Mouse (Mus musculus) brown adipose tissue, adult 24 weeks (tissue): ENCODE results near the gene Otud1. TPM values are rescaled to one million over a fixed set of nuclear protein-coding genes. Genes with fewer than 3 reads are reported as not detected.

Source experiments
- H3K27ac ChIP-seq: fragments of 200-500 bp; replicated peaks from 2 replicates; pipeline ENCODE4 v1.5.1; 2012; ENCODE audit warnings: low read depth, mild to moderate bottlenecking, low read length
- H3K4me1 ChIP-seq: fragments of 200-500 bp; 2 replicates; pipeline ENCODE4 v1.6.1; 2012; ENCODE audit warnings: low read length, mixed read lengths; ENCODE audit not compliant: control insufficient read depth, insufficient read depth, insufficient read length
- H3K4me3 ChIP-seq: fragments of 200-500 bp; 2 replicates; pipeline ENCODE4 v1.5.1; 2012; ENCODE audit warnings: low read depth, mild to moderate bottlenecking, low read length, moderate library complexity; ENCODE audit not compliant: insufficient read depth
- polyA plus RNA-seq: library from polyadenylated mRNA; stranded (reverse); fragments of >200 nt; gene quantifications from 2 replicates; pipeline ENCODE4 v1.2.4, GENCODE M21; 2012; ENCODE audit not compliant: missing spikeins, insufficient read depth, insufficient read length

The Otud1 gene
- polyA plus RNA-seq, 1 experiment: 3.5 TPM

GRCm38 (mm10) chr2:19660875-19661274 lies 3.3 kb downstream of the Otud1 start:
- H3K4me3 ChIP-seq: no peak overlapping the region
- no peak overlapping the region for H3K27ac ChIP-seq
- H3K4me1 ChIP-seq: peaks cover 5% of the 10 kb centered on the region; the same call in 1 of the 2 replicates

GRCm38 (mm10) chr2:19663146-19663848 lies 5.7 kb downstream of the Otud1 start:
- peaks cover 5% of the 10 kb centered on the region; the same call in 1 of the 2 replicates for H3K4me1 ChIP-seq
- no peak overlapping the region for H3K4me3 ChIP-seq
- H3K27ac ChIP-seq: no peak overlapping the region

DNA sequence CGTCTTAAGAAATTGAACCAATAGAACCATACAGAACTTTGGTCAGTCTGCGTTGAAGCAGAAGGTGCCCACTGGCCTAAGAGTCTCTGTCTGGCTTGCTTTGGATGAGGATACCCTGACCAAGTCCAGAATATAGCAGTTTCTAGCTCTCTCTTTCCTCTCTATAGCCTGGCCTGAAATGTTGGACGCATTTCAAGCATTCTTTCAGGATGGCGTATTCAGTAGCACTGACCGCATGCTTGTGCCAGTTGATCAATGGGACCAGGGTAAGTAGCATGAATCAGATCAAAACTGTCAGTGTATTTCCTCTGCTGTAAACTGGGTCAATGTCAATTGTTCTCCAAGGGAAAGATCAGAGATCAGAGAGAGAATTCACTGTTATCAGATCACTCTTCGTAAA lies 6.6 kb downstream of the Otud1 start:
- Histone ChIP-seq H3K4me1 (peaks cover 3% of the 10 kb centered on the region; the same call in 1 of the 2 replicates), H3K4me3 (no peak overlapping the region), H3K27ac (no peak overlapping the region)

- H3K27ac ChIP-seq: no peak overlapping the region
- no peaks in the 10 kb centered on the region for H3K4me1 ChIP-seq
- H3K4me3 ChIP-seq: no peak overlapping the region
These were observed 7.3 kb downstream of the Otud1 start for GRCm38 (mm10) chr2:19664555-19665475.

DNA sequence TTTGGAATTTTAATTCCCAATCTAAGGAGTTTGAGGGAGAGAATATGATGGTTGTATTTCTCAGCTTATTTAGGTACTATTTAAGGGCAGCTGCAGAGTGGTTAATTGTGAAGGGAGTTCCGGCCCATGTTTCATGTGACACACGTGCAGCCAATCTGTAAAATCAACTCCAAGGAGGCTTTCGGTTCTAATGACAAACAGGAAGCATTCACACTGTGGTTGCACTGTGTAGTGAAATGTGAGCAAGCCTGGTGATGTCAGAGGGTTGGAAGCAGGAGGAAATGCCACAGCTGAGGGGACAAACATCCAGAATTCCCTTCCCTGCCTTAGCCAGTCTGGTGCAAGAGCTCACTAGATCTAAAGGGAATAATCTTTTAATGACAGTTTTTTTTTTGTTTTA lies 8.3 kb downstream of the Otud1 start:
- Histone ChIP-seq H3K4me3 (peak overlapping the region; percentile 25; the same call in 1 of the 2 replicates), H3K4me1 (no peaks in the 10 kb centered on the region), H3K27ac (peak overlapping the region; percentile 57)

DNA sequence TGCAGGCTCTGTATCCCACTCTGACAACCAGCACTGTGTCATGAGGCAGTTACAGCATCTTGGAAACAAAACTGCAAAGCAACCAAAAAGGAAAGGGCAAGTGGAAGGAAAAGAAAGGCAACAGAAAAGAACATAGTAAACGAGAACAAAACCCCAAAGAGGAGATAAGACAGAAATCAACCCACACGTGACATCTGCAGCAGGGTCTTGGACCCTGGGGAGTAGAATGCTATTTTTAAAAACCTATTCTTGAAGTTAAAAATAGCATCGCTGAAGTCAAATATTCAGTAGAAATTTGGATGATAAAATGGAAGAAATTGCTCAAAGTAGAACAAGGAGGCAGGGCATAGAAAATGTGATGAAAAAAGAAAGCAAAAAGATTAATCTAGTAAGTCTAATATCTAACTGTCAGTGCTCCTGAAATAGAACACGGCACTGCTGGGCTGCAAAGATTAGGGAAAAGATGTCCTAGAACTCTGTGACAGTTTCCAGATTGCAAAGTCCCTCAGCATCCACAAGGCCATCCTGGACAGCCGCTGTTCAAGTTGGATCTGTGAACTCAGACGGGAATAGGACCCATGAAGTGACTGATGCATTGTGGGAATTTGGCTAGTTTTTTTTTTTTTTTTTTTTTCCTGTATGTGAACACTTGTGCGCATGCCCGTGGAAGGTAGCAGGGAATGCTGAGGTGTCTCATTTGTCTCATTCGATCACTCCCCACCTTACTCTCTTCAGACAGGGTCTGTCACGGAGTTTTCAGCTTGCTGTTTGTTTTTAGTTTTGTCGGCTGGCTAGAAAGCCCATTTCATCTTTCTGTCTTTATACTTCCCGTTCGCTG lies 13.5 kb downstream of the Otud1 start:
- Histone ChIP-seq H3K4me1 (no peaks in the 10 kb centered on the region), H3K4me3 (no peak overlapping the region), H3K27ac (no peak overlapping the region)

DNA sequence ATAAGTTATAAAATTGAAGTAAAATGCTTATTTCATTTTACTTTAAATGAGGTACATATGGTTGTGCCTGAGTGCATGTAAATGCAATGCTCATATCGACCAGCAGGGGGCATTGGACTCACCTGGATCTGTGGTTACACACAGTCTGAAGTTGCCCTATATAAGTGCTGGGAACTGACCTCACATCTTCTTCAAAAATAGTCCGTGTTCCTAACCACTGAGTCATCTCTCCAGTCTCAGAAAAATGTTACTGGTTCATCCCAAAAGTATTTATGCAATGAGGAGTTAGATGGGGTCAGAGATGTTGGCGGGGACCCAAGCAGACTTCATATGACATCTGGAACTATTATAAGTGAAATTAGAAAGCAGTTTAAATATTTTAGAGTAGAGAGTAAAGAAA lies 25.4 kb downstream of the Otud1 start:
- no peak overlapping the region for H3K4me3 ChIP-seq
- no peak overlapping the region for H3K27ac ChIP-seq
- H3K4me1 ChIP-seq: no peaks in the 10 kb centered on the region

- Histone ChIP-seq H3K4me3 (no peak overlapping the region), H3K4me1 (no peaks in the 10 kb centered on the region), H3K27ac (no peak overlapping the region; the same call in 1 of the 2 replicates)
These were observed 28.1 kb downstream of the Otud1 start for GRCm38 (mm10) chr2:19685489-19686147.

DNA sequence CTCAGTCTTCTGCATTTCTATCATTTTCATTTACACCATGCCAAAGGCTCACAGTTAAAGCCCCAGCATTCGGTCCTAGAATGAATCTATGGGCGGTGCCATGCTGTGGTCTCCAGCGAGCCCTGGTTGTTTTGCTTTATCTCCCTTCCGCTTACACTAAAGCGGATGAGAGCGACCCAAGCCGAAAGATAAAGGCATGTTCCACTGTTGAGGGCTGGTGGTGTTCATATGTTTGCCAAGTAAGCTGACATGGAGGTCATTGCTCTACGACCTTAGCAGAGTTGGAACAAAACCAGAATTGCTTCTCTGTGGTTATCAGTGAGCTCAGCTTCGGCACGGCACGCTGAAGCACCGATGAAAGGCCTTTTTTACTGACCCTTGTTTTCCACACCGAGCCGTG lies 32.5 kb downstream of the Otud1 start:
- Histone ChIP-seq H3K4me1 (no peaks in the 10 kb centered on the region), H3K4me3 (no peak overlapping the region), H3K27ac (no peak overlapping the region)

- Histone ChIP-seq H3K4me1 (no peaks in the 10 kb centered on the region), H3K27ac (no peak overlapping the region), H3K4me3 (no peak overlapping the region)
These were observed 42.2 kb downstream of the Otud1 start for GRCm38 (mm10) chr2:19699573-19700295.

- no peaks in the 10 kb centered on the region for H3K4me1 ChIP-seq
- H3K27ac ChIP-seq: no peak overlapping the region
- H3K4me3 ChIP-seq: no peak overlapping the region
These were observed 43.8 kb downstream of the Otud1 start for GRCm38 (mm10) chr2:19701386-19701785.

- Histone ChIP-seq H3K4me1 (no peaks in the 10 kb centered on the region), H3K27ac (no peak overlapping the region), H3K4me3 (no peak overlapping the region)
These were observed 45.6 kb downstream of the Otud1 start for GRCm38 (mm10) chr2:19703020-19703613.

DNA sequence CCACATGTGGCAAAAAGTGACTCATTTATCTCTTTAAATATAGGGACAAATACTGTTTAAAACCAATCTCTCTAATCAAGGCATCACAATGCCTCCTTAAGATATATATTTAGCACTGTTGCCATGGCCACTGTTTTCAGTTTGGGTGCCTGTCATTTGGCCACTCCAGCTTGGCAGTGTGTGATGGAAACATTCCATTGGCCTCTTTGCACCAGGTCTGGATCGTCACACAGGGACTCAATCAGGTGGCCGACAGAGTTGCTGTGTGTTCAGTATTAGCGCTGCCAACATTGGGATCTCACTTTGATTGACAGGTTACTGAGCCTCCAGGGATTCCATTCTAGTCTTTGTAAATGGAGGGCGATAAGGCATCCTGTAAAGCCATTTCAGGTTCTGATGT lies 46.1 kb downstream of the Otud1 start:
- no peaks in the 10 kb centered on the region for H3K4me1 ChIP-seq
- H3K4me3 ChIP-seq: no peak overlapping the region
- no peak overlapping the region for H3K27ac ChIP-seq

- H3K27ac ChIP-seq: no peak overlapping the region
- no peaks in the 10 kb centered on the region for H3K4me1 ChIP-seq
- no peak overlapping the region for H3K4me3 ChIP-seq
These were observed 46.7 kb downstream of the Otud1 start for GRCm38 (mm10) chr2:19704272-19704671.
